Mouse (Mus musculus): ENCODE data around the gene Hist1h2bb.

Gene Hist1h2bb

DNA sequence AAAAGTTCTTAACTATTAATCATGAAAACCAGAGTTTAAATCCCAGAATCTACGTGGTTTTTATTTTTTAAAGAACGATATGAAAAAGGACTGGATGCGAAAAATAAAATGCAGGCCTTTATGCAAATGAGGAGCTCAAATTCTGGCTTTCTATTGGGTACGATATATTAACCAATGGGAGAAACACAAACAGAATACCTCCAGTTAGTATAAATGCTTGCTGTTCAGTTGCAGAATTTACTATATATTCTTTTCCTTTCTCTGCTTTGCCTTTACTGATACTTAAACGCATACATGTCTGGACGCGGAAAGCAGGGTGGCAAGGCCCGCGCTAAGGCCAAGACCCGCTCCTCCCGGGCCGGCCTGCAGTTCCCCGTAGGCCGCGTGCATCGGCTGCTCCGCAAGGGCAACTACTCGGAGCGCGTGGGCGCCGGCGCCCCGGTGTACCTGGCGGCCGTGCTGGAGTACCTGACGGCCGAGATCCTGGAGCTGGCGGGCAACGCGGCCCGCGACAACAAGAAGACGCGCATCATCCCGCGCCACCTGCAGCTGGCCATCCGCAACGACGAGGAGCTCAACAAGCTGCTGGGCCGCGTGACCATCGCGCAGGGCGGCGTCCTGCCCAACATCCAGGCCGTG is 4.4 kb downstream of the Hist1h2bb start, which contains the start of gene Hist1h2ab:
Hist1h2ab (plus strand) TSS at position 288 of the 639 bp plus-strand sequence.
- DNase-seq = peak; percentile 80

DNA sequence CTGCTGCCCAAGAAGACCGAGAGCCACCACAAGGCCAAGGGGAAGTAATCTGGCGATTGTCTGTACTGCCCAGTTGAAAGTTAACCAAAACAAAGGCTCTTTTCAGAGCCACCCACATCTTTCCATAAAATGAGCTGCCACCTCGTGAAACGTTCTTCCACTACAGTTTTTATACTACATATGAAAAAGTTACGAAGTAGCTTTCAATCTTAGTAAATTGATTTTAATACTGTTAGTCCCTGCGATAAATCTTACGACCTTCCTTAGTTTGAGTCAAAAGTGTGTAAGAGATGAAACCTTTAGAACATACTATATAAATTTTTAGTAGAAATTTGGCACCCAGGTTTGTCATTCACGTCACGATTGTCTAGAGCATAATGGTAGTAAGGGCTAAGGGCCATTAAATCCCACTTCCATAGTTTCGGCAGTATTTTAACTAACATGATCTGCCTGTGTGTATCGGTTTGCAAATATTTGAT is 5.0 kb downstream of the Hist1h2bb start:
- DNase-seq = peak; percentile 33

DNA sequence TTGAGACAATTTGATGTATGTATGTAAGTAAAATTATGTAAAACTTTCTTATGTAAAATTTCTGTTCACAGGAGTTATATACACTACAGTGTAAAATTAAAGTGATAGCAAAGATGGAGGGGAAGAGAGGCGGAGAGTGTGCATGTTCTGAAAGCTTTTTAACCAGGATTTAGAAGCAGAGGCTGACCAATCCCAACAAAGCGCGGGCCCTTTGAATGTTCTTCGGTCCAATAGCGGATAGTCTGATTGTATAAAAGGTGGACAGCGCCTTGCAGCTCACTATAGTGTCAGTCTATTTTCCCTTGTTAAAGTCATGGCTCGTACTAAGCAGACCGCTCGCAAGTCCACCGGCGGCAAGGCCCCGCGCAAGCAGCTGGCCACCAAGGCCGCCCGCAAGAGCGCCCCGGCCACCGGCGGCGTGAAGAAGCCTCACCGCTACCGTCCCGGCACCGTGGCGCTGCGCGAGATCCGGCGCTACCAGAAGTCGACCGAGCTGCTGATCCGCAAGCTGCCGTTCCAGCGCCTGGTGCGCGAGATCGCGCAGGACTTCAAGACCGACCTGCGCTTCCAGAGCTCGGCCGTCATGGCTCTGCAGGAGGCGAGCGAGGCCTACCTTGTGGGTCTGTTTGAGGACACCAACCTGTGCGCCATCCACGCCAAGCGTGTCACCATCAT is 5.7 kb downstream of the Hist1h2bb start, which contains the start of gene Hist1h3b:
Hist1h3b (plus strand) TSS at position 201 of the 675 bp plus-strand sequence.
- peak; percentile 80 for DNase-seq

DNA sequence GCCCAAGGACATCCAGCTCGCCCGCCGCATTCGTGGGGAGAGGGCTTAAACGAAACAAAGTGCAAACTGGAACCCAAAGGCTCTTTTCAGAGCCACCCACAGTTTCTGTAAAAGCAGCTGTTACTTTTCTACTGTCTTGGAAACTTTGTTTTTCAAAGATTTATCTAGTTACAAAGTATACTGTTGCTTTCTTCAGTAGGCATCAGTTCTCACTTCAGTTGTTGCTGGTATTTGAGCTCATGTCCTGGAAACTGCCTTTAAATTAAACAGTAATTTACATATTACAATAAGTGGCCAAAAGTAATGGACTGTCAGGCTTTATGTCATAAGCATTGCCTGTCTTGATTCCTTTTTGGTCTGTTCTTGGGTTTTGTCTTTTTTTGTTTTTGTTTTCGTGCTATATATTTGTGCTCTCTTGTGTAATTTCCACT is 6.2 kb downstream of the Hist1h2bb start:
- no peak for DNase-seq

DNA sequence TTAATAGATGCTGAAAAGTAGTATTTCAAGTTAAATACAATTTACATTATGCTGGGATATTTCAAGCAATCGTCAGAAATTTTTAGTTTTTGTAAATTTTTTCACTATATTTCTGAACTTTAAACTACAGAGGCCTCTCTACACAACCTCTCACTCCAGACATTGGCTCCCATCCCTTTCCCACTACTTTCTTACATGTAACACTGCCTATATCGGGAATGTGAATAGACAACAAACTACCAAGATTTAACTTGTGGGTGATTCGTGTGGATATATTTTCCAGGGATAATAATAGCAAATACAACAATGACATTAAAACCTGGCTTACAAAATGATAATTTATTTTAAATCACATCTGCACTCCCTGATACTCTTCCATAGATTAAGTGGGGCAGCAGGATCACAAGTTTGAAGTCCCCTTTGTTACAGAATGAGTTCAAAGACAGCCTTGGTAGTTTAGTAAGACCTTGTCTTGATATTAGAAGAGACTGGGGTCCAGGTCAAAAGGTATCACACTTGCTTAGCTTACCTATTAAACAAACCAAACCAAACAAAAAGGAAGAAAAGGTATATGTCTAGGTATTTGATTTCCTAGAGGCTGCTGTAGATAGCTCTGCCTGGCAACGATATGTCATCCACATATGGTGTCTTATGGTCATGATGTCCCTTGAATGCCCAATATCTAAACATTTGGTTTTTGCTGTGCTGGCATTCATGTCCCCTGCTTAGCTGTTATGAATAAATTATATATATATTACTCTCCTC is 7.0 kb downstream of the Hist1h2bb start:
- no peak for DNase-seq

DNA sequence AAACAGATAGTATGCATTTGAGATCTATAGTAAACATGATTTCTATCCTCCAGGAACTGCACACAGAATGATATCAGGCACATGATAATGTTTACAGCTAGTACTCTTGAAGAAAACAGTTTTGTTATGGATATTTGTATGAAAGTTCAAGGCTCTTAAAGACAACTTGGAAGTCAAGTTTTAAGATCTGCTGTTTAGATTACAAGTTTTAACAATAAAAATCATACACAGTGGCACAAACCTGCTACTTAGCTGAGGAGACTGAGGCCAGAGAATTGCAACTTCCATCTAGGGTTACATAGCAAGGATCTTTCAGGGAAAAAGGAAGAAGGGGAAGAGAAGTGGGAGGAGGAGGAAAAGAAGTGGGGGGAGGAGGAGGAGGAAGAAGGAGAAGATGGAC is 8.5 kb downstream of the Hist1h2bb start:
- no peak for DNase-seq

DNA sequence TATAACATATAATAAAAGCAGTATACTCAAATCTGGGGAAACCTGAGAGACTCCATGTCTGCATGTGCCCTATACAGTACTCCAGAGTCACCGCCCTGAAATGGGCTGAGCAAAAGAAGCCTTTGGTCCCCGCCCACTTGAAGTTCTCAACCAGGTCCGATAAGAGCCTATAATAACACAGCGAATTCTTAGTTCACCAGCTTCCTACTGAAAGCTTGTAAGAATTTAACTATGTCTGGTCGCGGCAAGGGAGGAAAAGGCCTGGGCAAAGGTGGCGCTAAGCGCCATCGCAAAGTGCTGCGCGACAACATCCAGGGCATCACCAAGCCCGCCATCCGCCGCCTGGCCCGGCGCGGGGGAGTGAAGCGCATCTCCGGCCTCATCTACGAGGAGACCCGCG is 10.3 kb downstream of the Hist1h2bb start, which contains the start of gene Hist1h4b:
Hist1h4b (plus strand) TSS at position 224 of the 400 bp plus-strand sequence.
- DNase-seq = peak; percentile 95

DNA sequence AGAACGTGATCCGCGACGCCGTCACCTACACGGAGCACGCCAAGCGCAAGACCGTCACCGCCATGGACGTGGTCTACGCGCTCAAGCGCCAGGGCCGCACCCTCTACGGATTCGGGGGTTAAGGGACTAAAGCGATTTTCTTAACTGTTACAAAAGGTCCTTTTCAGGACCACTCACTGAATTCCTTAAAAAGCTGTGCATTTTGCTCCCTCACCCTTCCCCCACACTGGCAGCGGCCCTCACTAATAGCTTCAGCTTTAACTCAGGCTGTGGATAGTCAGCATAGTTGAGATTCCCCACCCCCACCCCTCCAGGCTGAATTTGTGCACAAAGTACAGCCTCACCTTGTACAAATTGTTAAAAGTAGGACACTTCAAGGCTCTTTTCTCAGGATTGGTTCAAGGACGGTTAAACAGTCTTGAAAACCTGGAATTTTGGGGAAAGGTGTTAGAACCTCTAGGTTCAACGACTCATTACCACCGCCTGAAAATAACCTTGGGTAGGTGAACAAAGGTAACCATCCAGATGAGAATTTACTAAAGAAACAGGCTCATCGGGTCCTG is 10.8 kb downstream of the Hist1h2bb start:
- no peak for DNase-seq

DNA sequence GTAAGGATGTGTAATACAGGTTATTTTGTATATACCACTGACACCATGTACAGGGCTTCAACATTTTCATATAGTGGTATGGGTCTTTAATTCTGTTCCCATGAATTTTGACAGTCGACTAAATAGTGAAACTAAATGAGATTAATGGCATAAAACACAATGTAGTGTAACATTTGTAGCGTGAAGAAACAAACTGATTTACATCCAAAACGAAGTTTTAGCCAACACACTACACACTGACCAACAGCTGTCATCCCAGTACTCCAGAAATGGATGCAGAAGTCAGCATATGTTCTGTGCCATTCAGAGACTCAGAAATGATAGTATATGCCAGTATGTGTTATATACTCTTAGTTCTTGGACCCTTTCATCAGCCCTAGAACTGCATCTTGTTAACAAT is 11.4 kb downstream of the Hist1h2bb start:
- DNase-seq = no peak

DNA sequence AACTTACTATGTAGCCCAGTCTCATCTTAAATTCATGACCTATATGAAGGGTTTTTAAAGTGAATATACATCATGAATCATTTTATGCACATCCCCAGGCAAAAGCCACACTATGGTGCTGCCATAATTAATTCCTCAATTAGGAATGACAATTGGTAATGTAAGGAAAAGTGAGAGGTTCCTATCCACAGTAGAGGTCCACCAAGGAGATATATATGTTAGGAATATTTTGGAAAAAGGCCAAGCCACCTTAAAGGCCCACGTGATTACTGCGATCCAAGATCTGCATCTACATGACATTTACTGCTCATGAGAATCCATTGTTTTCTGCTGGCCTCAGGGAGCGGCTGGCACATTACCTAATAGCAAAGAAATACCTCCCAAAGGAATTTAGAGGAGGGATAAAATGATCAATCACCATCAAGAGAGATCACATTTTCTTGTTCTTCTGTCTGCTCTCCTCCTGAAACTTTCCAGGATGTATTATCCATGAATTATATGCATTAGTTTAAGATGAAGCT is 12.8 kb downstream of the Hist1h2bb start:
- peak; percentile 47 for DNase-seq

DNA sequence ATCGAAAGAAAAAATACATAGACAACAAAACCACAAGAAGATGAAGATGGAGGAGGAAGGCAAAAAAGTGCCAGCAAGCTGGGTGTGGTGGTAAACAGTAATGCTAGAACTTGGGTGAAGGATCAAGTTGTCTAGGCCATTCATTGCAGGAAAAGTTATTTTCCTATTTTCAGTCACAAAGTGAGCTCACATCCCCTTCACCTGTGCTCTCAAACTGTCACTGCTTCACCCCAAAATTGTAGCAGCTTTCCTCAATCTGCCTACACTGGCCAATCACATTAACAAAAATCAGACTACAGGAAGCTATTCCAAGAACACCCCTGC is 13.3 kb downstream of the Hist1h2bb start:
- DNase-seq = no peak

DNA sequence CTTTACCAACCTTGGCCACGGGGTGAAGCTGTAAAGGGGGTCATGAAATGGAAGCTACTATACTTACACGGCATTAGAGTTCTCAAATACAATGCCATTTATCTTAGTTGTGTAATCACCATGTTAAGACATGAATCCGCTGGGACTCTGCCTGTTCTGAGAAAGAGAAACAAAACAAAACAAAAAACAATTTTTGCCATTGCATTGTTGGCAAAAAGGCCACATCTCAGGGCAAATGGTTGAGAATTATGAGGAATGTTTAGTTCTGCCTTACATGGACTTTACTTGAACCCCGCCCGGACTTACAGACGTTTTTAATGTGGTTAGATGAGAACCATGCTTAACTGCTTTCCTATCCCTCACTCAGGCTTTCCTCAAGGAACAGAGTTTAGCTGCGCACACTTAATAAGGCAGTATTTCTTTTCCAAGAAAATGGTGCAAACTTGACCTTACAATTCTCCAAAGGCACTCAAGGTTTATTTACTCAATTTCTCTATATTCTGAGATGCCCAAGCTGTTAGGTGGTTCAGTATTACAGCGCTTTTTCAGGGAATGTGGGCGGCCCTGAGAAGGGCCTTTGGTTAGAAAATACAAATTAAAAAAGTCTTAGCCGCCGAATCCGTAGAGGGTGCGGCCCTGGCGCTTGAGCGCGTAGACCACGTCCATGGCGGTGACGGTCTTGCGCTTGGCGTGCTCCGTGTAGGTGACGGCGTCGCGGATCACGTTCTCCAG is 13.9 kb downstream of the Hist1h2bb start:
- DNase-seq = peak; percentile 64

DNA sequence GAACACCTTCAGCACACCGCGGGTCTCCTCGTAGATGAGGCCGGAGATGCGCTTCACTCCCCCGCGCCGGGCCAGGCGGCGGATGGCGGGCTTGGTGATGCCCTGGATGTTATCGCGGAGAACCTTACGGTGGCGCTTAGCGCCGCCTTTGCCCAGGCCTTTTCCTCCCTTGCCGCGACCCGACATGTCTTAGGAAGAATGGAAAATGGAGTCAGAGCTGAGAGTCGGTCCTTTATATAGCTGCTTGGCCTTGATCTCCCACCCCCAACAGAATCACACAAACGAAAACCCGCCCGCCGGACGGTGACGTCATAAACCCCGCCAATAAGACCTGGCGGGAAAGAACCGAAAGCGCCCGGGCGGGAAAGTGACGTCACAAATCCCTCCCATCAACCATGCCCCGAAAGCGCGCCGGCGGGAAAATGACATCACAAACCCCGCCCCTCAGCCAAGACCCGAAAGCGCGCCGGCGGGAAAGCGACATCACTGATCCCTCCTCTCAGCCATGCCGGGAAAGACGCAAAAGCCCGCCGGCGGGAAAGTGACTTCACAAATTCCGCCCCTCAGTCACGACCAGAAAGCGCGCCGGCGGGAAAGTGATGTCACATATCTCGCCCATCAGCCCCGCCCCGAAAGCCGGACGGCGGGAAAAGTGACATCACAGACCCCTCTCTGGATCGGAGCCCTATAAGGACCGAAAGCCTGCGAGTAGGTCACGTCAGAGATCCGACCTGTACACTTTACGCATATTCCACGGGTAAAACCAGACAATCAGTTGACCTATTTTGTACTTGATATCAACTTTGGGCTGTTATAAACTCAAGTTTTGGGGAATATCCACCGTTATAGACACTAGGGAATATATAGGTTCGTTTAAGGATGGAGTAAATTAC is 14.7 kb downstream of the Hist1h2bb start, which contains the start of gene Hist1h4a:
Hist1h4a (minus strand) TSS at position 259 of the 893 bp plus-strand sequence.
- peak; percentile 99 for DNase-seq

DNA sequence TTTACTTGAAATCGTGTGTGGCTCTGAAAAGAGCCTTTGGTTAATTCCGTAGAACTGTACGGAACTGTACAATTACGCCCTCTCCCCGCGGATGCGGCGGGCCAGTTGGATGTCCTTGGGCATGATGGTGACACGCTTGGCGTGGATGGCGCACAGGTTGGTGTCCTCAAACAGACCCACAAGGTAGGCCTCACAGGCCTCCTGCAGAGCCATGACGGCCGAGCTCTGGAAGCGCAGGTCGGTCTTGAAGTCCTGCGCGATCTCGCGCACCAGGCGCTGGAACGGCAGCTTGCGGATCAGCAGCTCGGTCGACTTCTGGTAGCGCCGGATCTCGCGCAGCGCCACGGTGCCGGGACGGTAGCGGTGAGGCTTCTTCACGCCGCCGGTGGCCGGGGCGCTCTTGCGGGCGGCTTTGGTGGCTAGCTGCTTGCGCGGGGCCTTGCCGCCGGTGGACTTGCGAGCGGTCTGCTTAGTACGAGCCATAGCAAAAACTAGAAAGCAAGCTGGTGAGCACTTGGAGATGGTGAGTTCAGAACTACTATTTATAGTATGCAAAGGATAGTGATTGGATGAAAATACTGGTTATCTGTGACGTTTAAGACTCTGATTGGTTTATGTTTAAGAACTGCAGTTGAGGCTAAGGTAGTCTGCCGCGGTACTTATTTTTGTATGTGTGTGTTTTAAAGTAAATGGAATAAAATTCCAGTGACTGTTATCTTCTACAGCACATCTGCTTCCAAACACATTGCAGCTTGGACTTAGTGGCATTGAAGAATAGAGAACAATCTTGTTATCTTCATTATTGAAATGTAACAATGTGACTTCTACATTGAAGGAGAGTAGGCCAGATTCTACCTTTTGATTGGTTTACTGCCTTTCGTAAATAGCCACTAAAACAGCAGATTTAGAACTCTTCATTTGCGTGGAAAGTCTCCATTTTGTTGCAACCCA is 15.6 kb downstream of the Hist1h2bb start, which contains the start of gene Hist1h3a:
Hist1h3a (minus strand) TSS at position 516 of the 951 bp plus-strand sequence.
- peak; percentile 94 for DNase-seq

DNA sequence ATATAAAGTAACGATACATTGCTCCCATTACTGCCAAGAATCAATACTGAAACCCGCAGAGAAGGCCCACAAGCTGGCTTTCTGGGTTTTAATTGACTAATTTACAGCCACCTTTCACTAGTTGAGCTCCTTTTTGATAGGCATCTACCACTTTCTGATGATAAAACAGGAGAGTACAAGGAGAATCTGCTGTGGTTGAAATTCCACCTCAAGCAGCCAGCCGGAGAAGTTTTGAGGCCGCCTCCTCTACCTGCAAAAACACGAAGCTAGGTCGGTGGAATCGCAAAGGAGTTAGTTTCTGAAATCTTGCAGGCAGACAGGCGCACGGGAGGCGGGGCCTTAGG is 16.7 kb downstream of the Hist1h2bb start:
- no peak for DNase-seq

DNA sequence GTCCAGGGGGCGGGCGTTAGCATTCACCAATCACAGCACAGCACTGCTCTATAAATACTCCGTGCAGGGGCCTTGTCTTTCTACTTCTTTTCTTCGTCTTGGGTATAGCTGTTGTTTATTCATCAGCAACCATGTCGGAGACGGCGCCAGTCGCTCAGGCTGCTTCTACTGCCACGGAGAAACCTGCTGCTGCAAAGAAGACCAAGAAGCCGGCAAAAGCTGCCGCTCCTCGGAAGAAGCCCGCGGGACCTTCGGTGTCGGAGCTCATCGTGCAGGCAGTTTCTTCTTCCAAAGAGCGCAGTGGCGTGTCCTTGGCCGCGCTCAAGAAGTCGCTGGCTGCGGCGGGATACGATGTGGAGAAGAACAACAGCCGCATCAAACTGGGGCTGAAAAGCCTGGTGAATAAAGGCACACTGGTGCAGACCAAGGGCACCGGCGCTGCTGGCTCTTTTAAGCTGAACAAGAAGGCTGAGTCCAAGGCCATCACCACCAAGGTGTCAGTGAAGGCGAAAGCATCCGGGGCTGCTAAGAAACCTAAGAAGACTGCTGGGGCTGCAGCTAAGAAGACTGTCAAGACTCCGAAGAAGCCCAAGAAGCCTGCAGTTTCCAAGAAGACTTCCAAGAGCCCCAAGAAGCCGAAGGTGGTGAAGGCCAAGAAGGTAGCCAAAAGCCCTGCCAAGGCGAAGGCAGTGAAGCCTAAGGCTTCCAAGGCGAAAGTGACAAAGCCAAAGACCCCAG is 17.2 kb downstream of the Hist1h2bb start, which contains the start of gene Hist1h1a:
Hist1h1a (plus strand) TSS at position 81 of the 738 bp plus-strand sequence.
- peak; percentile 85 for DNase-seq

DNA sequence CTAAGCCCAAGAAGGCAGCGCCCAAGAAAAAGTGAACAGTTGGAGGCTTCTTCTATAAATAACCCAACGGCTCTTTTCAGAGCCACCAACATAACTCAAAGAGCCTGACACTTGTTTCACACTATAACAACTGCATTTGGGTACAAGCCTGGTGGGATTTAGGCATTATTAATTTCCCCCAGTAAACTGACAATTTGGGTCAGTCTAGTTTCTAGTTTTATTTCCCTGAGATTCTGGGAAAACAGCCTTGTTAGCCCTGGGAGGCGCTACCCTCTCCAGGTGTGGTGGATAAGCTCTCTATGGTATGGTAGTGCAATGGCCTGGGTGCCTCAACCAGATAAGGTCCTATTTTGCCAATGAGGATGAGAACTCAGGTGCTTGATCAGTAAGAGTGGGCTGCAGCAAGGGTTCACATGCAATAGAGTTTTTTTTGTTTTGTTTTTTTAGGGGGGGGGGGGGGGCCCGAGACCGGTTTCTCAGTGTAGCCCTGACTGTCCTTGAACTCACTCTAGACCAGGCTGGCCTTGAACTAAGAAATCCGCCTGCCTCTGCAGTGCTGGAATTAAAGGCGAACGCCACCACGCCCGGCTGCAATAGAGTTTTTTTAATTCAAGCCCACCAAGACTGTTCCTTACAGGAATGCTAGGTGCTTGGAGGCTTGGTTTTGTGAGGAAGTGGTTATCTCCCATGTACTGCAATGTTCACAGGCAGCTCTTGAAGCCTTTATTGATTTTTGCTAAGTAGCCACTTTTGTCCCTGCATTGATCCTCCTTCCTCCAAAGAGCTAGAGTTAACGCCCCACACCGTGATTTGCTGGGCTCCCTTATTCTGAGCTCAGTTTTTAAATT is 18.0 kb downstream of the Hist1h2bb start:
- peak; percentile 19 for DNase-seq

DNA sequence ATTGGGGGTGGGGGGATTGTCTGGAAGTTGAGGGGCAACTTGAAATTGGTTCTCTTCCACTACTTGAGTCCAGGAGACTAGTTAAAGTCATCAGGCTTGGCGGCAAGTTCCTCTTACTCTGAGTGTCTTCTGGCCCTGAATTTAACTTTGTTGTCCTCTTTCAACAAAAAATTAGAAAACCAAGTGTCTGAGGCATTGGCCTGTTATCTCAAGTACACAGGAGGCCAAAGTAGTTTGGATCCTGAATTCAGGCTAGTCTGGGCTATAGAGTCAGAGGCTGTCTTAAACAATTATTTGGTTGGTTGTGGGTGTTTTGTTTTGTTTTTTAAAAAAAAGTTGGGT is 18.6 kb downstream of the Hist1h2bb start:
- no peak for DNase-seq

Measured in cerebellum, adult 9-10 months (tissue).